Mouse (Mus musculus) lung, postnatal 0 days (tissue): Measurements from ENCODE around the gene Tmem176a. TPM values are rescaled to one million over a fixed set of nuclear protein-coding genes. Genes with fewer than 3 reads are reported as not detected.

Experiments used
- ATAC-seq: fragments of 200-750 bp; cut with Nextera tagmentation; 2 replicates; pipeline ENCODE4 v1.8.0; 2017; ENCODE audit warnings: moderate library complexity
- DNase-seq: peaks from one replicate; pipeline ENCODE4 v3.0.0-alpha.2; 2016; ENCODE audit warnings: low spot score
- H3K27ac ChIP-seq: fragments of 300-500 bp; sonication (generic); 2 replicates; pipeline ENCODE4 v1.5.1; 2014; ENCODE audit warnings: antibody characterized with exemption, mild to moderate bottlenecking, low read length, mixed read lengths
- H3K27me3 ChIP-seq: fragments of 300-500 bp; sonication (generic); replicated peaks from 2 replicates; pipeline ENCODE4 v1.6.1; 2014; ENCODE audit warnings: low read length, mixed read lengths; ENCODE audit not compliant: insufficient read depth
- H3K36me3 ChIP-seq: fragments of 300-500 bp; sonication (generic); 2 replicates; pipeline ENCODE4 v1.6.1; 2014; ENCODE audit warnings: low read length, mixed read lengths; ENCODE audit not compliant: insufficient read depth
- H3K4me1 ChIP-seq: fragments of 300-500 bp; sonication (generic); 2 replicates; pipeline ENCODE4 v1.6.1; 2014; ENCODE audit warnings: antibody characterized with exemption, low read depth, low read length, mixed read lengths; ENCODE audit not compliant: insufficient read depth
- H3K4me2 ChIP-seq: fragments of 300-500 bp; sonication (generic); replicated peaks from 2 replicates; pipeline ENCODE4 v1.6.1; 2014; ENCODE audit warnings: low read depth, mild to moderate bottlenecking, low read length, moderate library complexity, mixed read lengths
- H3K4me3 ChIP-seq: fragments of 300-500 bp; sonication (generic); 2 replicates; pipeline ENCODE4 v1.5.1; 2014; ENCODE audit warnings: low read depth, low read length
- H3K9ac ChIP-seq: fragments of 300-500 bp; sonication (generic); replicated peaks from 2 replicates; pipeline ENCODE4 v1.6.1; 2014; ENCODE audit warnings: low read depth, mild to moderate bottlenecking
- H3K9me3 ChIP-seq: fragments of 300-500 bp; sonication (generic); 2 replicates; pipeline ENCODE4 v1.6.1; 2016; ENCODE audit warnings: low read length, mixed read lengths
- CTCF ChIP-seq: IDR thresholded peaks from 2 replicates; pipeline ENCODE4 v1.5.1; 2016; ENCODE audit warnings: antibody characterized with exemption, mild to moderate bottlenecking
- EP300 ChIP-seq: IDR thresholded peaks from 2 replicates; pipeline ENCODE4 v1.6.1; 2016; ENCODE audit warnings: antibody characterized with exemption, mild to moderate bottlenecking, control low read depth
- WGBS: fragments of 180-500 bp; shearing (Covaris S2); extraction: QIAGEN DNeasy Blood & Tissue Kit; methylation state at CpG from one replicate; pipeline ENCODE4 v1.1.7; 2014; 5-methylcytosine and 5-hydroxymethylcytosine counted together
- polyA plus RNA-seq: library from polyadenylated mRNA; unstranded; fragments of >200 nt; fragmentation: Nextera tagmentation; extraction: Ambion mirVana; gene quantifications from 2 replicates; pipeline ENCODE4 v1.2.1, GENCODE M21; 2015

Gene Tmem176a
- polyA plus RNA-seq, 1 experiment from 2014 or later = 539 TPM

- DNase-seq (peak; percentile 44), ATAC-seq (peak; percentile 25; the same call in 1 of the 2 replicates)
- 57% methylated on average over 2 of the region's 2 CpGs for WGBS
These were observed 29.1 kb downstream of the Tmem176a start for GRCm38 (mm10) chr6:48869774-48870173.

GRCm38 (mm10) chr6:48872596-48872995 is 31.9 kb downstream of the Tmem176a start, which contains the start of gene Aoc1:
Aoc1 (plus strand) TSS chr6:48872896.
- no peak within 1 kb of the TSS for H3K4me2 ChIP-seq
- no peaks in the 10 kb centered on the region for H3K4me1 ChIP-seq
- no peak within 1 kb of the TSS for H3K4me3 ChIP-seq
- H3K9me3 ChIP-seq = no peaks in the 10 kb centered on the region
- no peaks in the 10 kb centered on the region for H3K27me3 ChIP-seq
- DNase-seq (no peak), ATAC-seq (no peak)
- 72% methylated on average over 5 of the region's 5 CpGs for WGBS
- no peak for TF ChIP-seq CTCF
- no peak for TF ChIP-seq EP300
- H3K9ac ChIP-seq = no peak within 1 kb of the TSS
- H3K36me3 ChIP-seq = no peaks in the 10 kb centered on the region
- H3K27ac ChIP-seq = no peak within 1 kb of the TSS

More at GRCm38 (mm10) chr6:48869774-48870173, 29.1 kb downstream of the Tmem176a start:
- no peak for TF ChIP-seq CTCF
- no peak for TF ChIP-seq EP300
- no peak overlapping the region for H3K9ac ChIP-seq
- H3K36me3 ChIP-seq = no peaks in the 10 kb centered on the region
- H3K4me2 ChIP-seq = no peak overlapping the region
- no peaks in the 10 kb centered on the region for H3K9me3 ChIP-seq
- H3K27me3 ChIP-seq = no peaks in the 10 kb centered on the region
- no peaks in the 10 kb centered on the region for H3K4me1 ChIP-seq
- no peak overlapping the region for H3K27ac ChIP-seq
- H3K4me3 ChIP-seq = no peak overlapping the region

- no peak overlapping the region for H3K4me2 ChIP-seq
- H3K9me3 ChIP-seq = no peaks in the 10 kb centered on the region
- no peak overlapping the region for H3K27ac ChIP-seq
- no peaks in the 10 kb centered on the region for H3K27me3 ChIP-seq
- DNase-seq (no peak), ATAC-seq (no peak)
- no peak overlapping the region for H3K4me3 ChIP-seq
- WGBS = 86% methylated on average over 4 of the region's 4 CpGs
- H3K4me1 ChIP-seq = no peaks in the 10 kb centered on the region
- no peak overlapping the region for H3K9ac ChIP-seq
- H3K36me3 ChIP-seq = no peaks in the 10 kb centered on the region
- TF ChIP-seq CTCF = no peak
- TF ChIP-seq EP300 = no peak
These were observed 33.9 kb downstream of the Tmem176a start for GRCm38 (mm10) chr6:48874576-48874975.

GRCm38 (mm10) chr6:48875515-48875914 is 34.8 kb downstream of the Tmem176a start:
- H3K9ac ChIP-seq = no peak overlapping the region
- no peak for ATAC-seq
- WGBS = 85% methylated on average over 6 of the region's 6 CpGs

GRCm38 (mm10) chr6:48876510-48877135 is 35.9 kb downstream of the Tmem176a start:
- Histone ChIP-seq H3K9ac (no peak overlapping the region), H3K4me2 (no peak overlapping the region), H3K4me3 (no peak overlapping the region), H3K27ac (no peak overlapping the region), H3K36me3 (no peaks in the 10 kb centered on the region), H3K27me3 (no peaks in the 10 kb centered on the region), H3K4me1 (no peaks in the 10 kb centered on the region), H3K9me3 (no peaks in the 10 kb centered on the region)
- DNase-seq (no peak), ATAC-seq (no peak)
- no peak for TF ChIP-seq CTCF
- no peak for TF ChIP-seq EP300
- WGBS = 62% methylated on average over 5 of the region's 5 CpGs

More at GRCm38 (mm10) chr6:48875515-48875914, 34.8 kb downstream of the Tmem176a start:
- Histone ChIP-seq H3K4me2 (no peak overlapping the region), H3K27ac (no peak overlapping the region), H3K36me3 (no peaks in the 10 kb centered on the region), H3K27me3 (no peaks in the 10 kb centered on the region), H3K9me3 (no peaks in the 10 kb centered on the region), H3K4me3 (no peak overlapping the region), H3K4me1 (no peaks in the 10 kb centered on the region)
- TF ChIP-seq CTCF (no peak), EP300 (no peak)
- no peak for DNase-seq

GRCm38 (mm10) chr6:48894203-48894602 is 53.5 kb downstream of the Tmem176a start:
- ATAC-seq (no peak), DNase-seq (no peak)
- Histone ChIP-seq H3K9me3 (no peaks in the 10 kb centered on the region), H3K36me3 (no peaks in the 10 kb centered on the region), H3K4me3 (no peak overlapping the region), H3K4me2 (no peak overlapping the region), H3K4me1 (no peaks in the 10 kb centered on the region), H3K27ac (no peak overlapping the region), H3K27me3 (no peaks in the 10 kb centered on the region), H3K9ac (no peak overlapping the region)
- TF ChIP-seq EP300 (no peak), CTCF (no peak)
- 57% methylated on average over 4 of the region's 4 CpGs for WGBS
